Mouse (Mus musculus) embryonic fibroblast, embryonic 13.5 days (primary cell): ENCODE measurements at regions not wholly inside any gene's neighbourhood (a gene's known extent, or its start where the extent isn't known, plus 50 kb on each side); places are given as distances from the start of the nearest gene placed in this dataset.

Source experiments
- H3K27ac ChIP-seq: 2 replicates; pipeline ENCODE4 v1.5.1; 2012; ENCODE audit warnings: low read length, control low read depth, inconsistent platforms; ENCODE audit not compliant: insufficient read depth
- H3K4me1 ChIP-seq: 2 replicates; pipeline ENCODE4 v1.6.1; 2011; ENCODE audit warnings: low read length; ENCODE audit not compliant: control insufficient read depth, insufficient read depth
- H3K4me3 ChIP-seq: 2 replicates; pipeline ENCODE4 v1.5.1; 2011; ENCODE audit warnings: mild to moderate bottlenecking, control low read depth, low read length; ENCODE audit not compliant: insufficient read depth
- CTCF ChIP-seq: IDR thresholded peaks from 2 replicates; pipeline ENCODE4 v1.5.1; 2011; ENCODE audit warnings: mild to moderate bottlenecking, control low read depth, low read length, moderate library complexity, borderline replicate concordance; ENCODE audit not compliant: insufficient read depth
- POLR2A ChIP-seq: IDR thresholded peaks from 2 replicates; pipeline ENCODE4 v1.6.1; 2011; ENCODE audit warnings: low read depth, mild to moderate bottlenecking, control low read depth, low read length, moderate library complexity

DNA sequence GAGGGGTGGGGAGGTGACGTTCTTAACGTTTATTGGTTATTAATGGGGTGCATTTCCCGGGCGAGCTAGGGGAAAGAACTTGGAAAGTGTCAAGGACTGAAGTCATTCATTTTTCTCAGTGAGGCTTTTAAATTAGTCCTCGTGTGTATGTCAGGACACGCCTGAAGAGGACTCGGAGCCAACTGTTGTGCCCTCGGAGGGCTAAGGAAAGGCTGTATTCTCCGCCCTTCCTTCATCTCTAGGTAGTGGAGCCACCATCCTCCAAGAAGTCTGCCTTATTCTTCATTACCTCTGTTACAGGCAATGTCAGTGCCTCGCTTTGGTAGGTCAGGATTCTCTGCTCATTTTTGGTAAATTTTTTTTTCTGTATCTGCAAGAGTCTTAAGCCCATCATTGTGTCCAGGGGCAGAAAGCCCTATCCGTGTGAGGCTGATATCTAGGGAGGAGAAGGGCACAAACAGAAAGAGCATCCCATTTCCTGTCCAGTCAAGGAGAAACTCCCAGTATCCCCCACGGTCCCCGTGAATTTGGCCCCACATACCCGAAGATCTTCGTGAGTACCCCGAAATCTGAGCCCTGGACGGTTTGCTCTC, 84.2 kb upstream of the Calm2 start:
- Histone ChIP-seq H3K4me3 (peak overlapping the region; percentile 18), H3K4me1 (no peaks in the 10 kb centered on the region), H3K27ac (peak overlapping the region; percentile 57)
- no peak for TF ChIP-seq CTCF
- TF ChIP-seq POLR2A, result no peak

DNA sequence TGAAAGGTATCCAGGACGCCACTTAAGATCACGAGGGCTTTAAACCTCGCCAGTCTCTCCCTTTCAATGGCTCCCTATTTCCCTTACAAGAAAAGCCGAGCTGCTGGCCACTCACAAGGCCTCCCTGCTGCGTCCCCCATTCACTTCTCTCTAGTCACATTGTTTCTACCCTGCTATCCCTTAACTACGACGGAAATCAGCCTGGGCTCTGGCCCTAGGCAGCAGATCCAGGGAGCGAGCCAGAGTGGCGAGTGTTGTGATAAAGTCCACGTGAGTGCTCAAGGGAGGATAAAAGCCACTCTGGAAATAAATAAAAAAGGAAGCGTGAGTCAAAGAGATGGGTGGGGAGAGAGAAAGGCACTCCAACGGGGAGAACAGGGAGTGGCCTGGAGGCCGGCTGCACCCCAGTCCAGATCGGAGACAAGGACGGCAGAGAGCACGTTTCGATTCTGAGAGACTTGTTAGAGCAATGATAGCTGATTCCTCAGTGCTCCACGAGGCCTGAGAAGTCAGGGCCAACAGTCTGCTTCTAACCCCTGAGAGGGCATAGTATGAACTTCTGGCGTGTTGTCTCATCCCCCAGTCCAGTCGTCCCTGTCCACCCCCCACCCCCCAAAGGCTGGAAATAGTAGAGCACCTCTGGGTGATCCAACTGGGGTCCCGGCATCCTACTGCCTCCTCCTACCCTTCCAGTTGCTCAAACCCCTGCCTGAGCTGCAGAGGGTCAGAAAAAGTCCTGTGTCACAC, 84.8 kb upstream of the Calm2 start:
- peak; percentile 55 for TF ChIP-seq POLR2A
- TF ChIP-seq CTCF, result no peak
- Histone ChIP-seq H3K27ac (peak overlapping the region; percentile 57), H3K4me3 (no peak overlapping the region), H3K4me1 (no peaks in the 10 kb centered on the region)

DNA sequence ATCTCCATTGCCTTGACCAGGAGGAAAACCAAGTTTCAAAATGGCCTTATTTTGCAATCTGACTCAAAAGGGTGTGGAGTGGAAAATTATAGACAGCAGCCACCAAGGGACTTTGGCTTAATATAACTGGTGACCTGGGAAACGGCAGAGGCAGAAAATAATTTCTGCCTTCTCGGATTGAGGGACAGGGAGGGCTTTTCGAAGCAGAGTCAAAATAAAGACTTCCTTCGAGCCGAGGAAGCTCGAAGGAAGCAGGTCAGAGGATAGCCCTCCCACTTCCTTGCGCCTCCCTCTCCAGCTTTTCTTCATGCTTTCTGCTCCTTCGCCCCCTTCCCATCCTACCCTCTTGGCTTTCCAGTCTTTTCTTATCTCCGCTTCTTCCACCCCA, 85.4 kb upstream of the Calm2 start:
- no peak overlapping the region for H3K4me3 ChIP-seq
- peak overlapping the region; percentile 57; the same call in 1 of the 2 replicates for H3K27ac ChIP-seq
- TF ChIP-seq CTCF (no peak), POLR2A (no peak)
- H3K4me1 ChIP-seq, result no peaks in the 10 kb centered on the region

DNA sequence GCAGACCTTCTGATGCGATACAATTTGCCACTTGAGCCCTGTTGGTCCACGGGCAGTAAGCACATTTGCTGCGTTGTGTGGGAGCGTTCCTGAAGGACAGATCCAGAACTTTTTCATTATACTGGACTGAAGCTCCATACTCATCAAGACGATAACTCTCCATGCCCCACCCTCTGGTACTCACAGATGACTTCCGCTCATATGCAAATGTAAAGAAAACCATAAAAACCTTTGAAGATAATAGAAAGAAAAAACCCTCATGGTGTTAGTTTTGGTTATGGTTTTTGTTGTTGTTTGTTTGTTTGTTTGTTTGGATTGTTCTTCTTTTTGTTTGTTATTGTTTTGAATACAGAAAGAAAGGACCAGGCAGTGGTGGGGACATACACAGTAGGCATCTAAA, 86.0 kb upstream of the Calm2 start:
- TF ChIP-seq POLR2A (no peak), CTCF (no peak)
- Histone ChIP-seq H3K4me1 (no peaks in the 10 kb centered on the region), H3K27ac (no peak overlapping the region), H3K4me3 (no peak overlapping the region)

DNA sequence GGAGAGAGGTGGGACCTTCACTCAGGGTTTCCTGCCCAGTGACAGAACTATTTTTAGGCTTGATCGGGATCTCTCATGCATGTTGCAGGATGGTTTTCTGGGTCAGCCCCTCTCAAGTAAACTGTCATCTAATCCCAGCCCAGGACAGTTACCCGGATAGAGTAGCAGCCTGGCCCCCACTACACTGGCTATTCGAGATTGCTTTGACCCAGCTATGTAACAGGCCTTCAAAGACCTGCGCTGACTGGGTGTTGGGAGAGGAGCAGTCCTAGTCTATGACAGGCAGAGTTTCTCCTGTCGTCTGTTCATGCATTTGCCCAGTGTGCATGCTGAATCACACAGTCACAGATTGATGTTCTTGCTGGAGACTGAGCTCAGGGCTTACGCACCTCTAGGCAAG, 86.2 kb upstream of the Epcam start:
- H3K4me1 ChIP-seq, result no peaks in the 10 kb centered on the region
- no peak overlapping the region for H3K4me3 ChIP-seq
- no peak overlapping the region for H3K27ac ChIP-seq
- TF ChIP-seq CTCF, result no peak
- no peak for TF ChIP-seq POLR2A

DNA sequence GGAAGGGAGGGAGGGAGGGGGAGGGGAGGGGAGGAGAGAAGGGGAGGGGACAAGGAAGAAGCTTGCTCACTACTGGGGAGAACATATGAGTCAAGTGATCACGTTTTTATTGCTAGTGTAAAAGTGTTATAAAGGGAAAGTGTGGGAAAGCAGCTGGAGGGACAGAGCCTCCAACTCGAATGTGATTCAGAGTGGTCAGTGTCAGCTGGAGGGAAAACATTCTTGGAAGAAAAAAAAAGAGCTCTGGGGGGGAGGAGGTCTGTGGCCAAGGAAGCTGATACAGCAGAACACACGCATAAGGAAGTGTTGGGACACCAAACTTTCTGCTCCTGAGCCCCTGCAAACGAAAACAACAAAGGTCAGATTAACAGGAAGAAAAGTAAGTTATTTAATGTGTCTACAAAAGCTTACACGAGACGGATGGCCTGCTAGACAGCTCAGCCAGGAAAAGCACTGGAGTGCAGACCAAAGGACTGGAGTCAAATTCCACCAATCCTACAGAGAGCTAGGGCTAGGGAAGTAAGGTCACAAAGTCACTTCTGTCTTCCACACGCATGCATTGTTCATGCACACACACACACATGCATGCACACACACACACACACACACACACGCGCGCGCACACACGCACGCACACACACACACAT, 85.1 kb upstream of the Epcam start:
- Histone ChIP-seq H3K27ac (peak overlapping the region; percentile 0; the same call in 1 of the 2 replicates), H3K4me1 (no peaks in the 10 kb centered on the region), H3K4me3 (no peak overlapping the region)
- no peak for TF ChIP-seq CTCF
- TF ChIP-seq POLR2A, result no peak

DNA sequence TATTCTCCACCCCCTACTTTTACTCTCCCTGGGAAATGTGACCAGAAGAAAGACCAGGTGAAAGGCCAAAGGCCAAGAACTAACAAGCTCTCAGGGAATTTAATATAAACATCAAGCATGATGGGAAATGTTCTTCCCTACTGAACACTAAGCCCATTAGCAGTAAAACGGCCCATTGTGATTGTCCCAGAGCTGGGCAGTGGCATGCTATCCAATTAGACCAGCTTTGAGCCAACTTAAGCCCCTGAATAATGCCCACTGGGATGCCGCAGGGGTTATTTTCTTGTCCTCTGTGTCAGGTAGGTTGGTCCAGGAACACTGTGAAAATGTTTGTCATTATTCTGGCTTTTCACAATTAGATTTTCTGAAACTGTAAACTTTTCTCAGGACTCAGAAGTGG, 81.2 kb upstream of the Epcam start:
- Histone ChIP-seq H3K4me3 (no peak overlapping the region), H3K4me1 (no peaks in the 10 kb centered on the region), H3K27ac (no peak overlapping the region)
- TF ChIP-seq CTCF, result no peak
- TF ChIP-seq POLR2A, result no peak

DNA sequence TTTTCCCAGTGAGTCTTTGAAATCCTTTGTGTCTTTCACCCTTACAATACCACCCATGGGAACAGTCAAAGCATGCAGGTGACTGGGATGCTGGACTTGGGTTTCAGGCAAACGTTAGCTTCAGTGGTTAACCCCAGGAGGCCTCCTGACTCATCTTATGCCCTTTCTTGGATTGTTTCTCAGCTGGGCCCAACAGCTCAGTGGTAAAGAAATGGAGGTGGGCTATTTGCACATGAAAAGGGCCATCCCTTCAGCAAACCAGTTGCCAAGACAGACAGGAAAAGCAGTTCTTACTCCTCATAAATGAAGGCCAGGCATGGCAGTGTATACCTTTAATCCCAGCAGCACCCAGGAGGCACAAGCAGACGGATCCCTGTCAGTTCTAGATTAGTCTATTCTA, 77.4 kb upstream of the Epcam start:
- no peak overlapping the region for H3K4me3 ChIP-seq
- no peaks in the 10 kb centered on the region for H3K4me1 ChIP-seq
- H3K27ac ChIP-seq, result no peak overlapping the region
- TF ChIP-seq POLR2A, result no peak
- TF ChIP-seq CTCF, result no peak

DNA sequence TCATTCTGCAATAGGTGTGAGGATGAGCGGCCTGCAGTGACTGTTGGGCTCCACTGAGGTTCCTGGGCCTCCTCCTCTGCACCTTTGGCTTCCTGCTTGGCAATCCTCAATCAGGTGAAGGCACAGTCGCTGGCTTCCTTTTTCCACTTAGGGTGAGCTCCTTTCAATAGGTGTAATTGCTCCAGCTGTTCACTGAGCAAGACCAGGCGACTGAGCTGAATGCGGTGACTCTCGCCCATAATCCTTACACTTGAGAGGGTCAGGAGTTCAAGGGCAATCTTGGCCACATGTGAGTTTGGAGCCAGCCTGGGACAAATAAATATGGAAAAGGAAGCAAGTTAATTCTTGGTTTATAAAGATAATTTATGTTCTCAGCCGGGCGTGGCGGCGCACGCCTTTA, 76.1 kb upstream of the Epcam start:
- TF ChIP-seq CTCF, result no peak
- no peak for TF ChIP-seq POLR2A
- H3K4me1 ChIP-seq, result no peaks in the 10 kb centered on the region
- H3K4me3 ChIP-seq, result no peak overlapping the region
- no peak overlapping the region for H3K27ac ChIP-seq

DNA sequence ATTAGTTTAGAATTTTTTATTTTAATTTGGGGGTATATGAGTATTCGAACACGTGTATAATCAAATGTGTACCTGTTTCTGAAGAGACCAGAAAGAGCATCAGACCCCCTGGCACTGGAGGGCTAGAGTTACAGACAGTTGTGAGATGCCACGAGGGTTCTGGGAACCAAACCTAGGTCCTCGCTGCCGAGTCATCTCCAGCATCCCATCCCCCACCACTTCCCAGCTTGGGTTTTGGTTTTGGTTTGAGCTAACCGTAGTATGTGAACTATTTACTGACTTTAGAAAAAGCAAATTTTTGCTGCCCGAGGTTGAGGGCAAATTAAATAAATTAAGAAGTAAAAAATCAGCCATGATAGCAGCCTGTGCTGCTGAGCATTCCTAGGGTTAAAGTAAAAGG, 74.9 kb upstream of the Epcam start:
- no peak overlapping the region for H3K4me3 ChIP-seq
- no peak overlapping the region for H3K27ac ChIP-seq
- H3K4me1 ChIP-seq, result no peaks in the 10 kb centered on the region
- TF ChIP-seq POLR2A (no peak), CTCF (no peak)
